Mouse (Mus musculus) ES-E14 (cell line): ENCODE results near the gene Hspb3.

ENCODE experiments used
- CHD2 ChIP-seq: IDR thresholded peaks from 2 replicates; pipeline ENCODE4 v1.6.1; 2014; ENCODE audit warnings: mild to moderate bottlenecking, low read depth, low read length, inconsistent platforms
- HCFC1 ChIP-seq: IDR thresholded peaks from 2 replicates; pipeline ENCODE4 v1.6.1; 2012; ENCODE audit warnings: low read length, inconsistent platforms, borderline replicate concordance; ENCODE audit not compliant: insufficient read depth
- MAFK ChIP-seq: IDR thresholded peaks from 2 replicates; pipeline ENCODE4 v1.6.1; 2014; ENCODE audit warnings: mild to moderate bottlenecking, low read depth, low read length, inconsistent platforms; ENCODE audit not compliant: insufficient read depth
- ZC3H11A ChIP-seq: IDR thresholded peaks from 2 replicates; pipeline ENCODE4 v1.6.1; 2012; ENCODE audit warnings: low read depth, mild to moderate bottlenecking, inconsistent platforms, low read length, borderline replicate concordance
- ZNF384 ChIP-seq: IDR thresholded peaks from 2 replicates; pipeline ENCODE4 v1.6.1; 2012; ENCODE audit warnings: low read depth, low read length, inconsistent platforms

- TF ChIP-seq MAFK, result no peak
- no peak for TF ChIP-seq HCFC1
- no peak for TF ChIP-seq ZNF384
- no peak for TF ChIP-seq ZC3H11A
- TF ChIP-seq CHD2, result no peak
These were observed 44.5 kb downstream of the Hspb3 start for GRCm38 (mm10) chr13:113619003-113619402.
